Mouse (Mus musculus) embryonic facial prominence, embryonic 11.5 days (tissue): ENCODE results near the gene Bex4. TPM values are rescaled to one million over a fixed set of nuclear protein-coding genes. Genes with fewer than 3 reads are reported as not detected.
"Not testable (repeated sequence)": the region's sequence is repeated elsewhere in the genome, so short reads cannot be mapped to it uniquely, and the experiment has no call there.

Source experiments
- ATAC-seq: fragments of 200-750 bp; cut with Nextera tagmentation; replicated peaks from 2 replicates; pipeline ENCODE4 v1.8.0; 2017; ENCODE audit warnings: low read depth; ENCODE audit not compliant: insufficient number of reproducible peaks, low FRiP score, low TSS enrichment
- DNase-seq: peaks from one replicate; pipeline ENCODE4 v3.0.0-alpha.2; 2015; ENCODE audit warnings: low spot score
- H3K27ac ChIP-seq: fragments of 300-500 bp; sonication (generic); replicated peaks from 2 replicates; pipeline ENCODE4 v1.5.1; 2014; ENCODE audit warnings: mild to moderate bottlenecking, low read depth, low read length, control low read depth
- H3K27me3 ChIP-seq: fragments of 300-500 bp; sonication (generic); 2 replicates; pipeline ENCODE4 v1.6.1; 2014; ENCODE audit warnings: mild to moderate bottlenecking, low read length, moderate library complexity, mixed read lengths; ENCODE audit not compliant: control insufficient read depth, insufficient read depth
- H3K36me3 ChIP-seq: fragments of 300-500 bp; sonication (generic); replicated peaks from 2 replicates; pipeline ENCODE4 v1.6.1; 2014; ENCODE audit warnings: low read depth, mild to moderate bottlenecking, low read length, moderate library complexity, mixed read lengths; ENCODE audit not compliant: control insufficient read depth, insufficient read depth
- H3K4me1 ChIP-seq: fragments of 300-500 bp; sonication (generic); 2 replicates; pipeline ENCODE4 v1.6.1; 2014; ENCODE audit warnings: low read length, mixed read lengths; ENCODE audit not compliant: control insufficient read depth, insufficient read depth
- H3K4me2 ChIP-seq: fragments of 300-500 bp; sonication (generic); 2 replicates; pipeline ENCODE4 v1.6.1; 2014; ENCODE audit warnings: low read depth, mild to moderate bottlenecking, control low read depth, low read length, moderate library complexity
- H3K4me3 ChIP-seq: fragments of 300-500 bp; sonication (generic); 2 replicates; pipeline ENCODE4 v1.5.1; 2014; ENCODE audit warnings: low read depth, low read length, control low read depth
- H3K9ac ChIP-seq: fragments of 300-500 bp; sonication (generic); replicated peaks from 2 replicates; pipeline ENCODE4 v1.6.1; 2014; ENCODE audit warnings: mild to moderate bottlenecking, control low read depth, low read length
- H3K9me3 ChIP-seq: fragments of 300-500 bp; sonication (generic); replicated peaks from 2 replicates; pipeline ENCODE4 v1.6.1; 2016; ENCODE audit warnings: mild to moderate bottlenecking, low read length, inconsistent platforms, mixed read lengths; ENCODE audit not compliant: control insufficient read depth
- WGBS: fragments of 180-500 bp; shearing (Covaris S2); extraction: QIAGEN DNeasy Blood & Tissue Kit; methylation state at CpG from one replicate; pipeline ENCODE4 v1.1.7; 2014; 5-methylcytosine and 5-hydroxymethylcytosine counted together
- polyA plus RNA-seq: library from polyadenylated mRNA; unstranded; fragments of >200 nt; fragmentation: Nextera tagmentation; extraction: Ambion mirVana; gene quantifications from 2 replicates; pipeline ENCODE4 v1.2.1, GENCODE M21; 2014

Bex4 gene
- polyA plus RNA-seq, 1 experiment from 2014 or later: 103 TPM

DNA sequence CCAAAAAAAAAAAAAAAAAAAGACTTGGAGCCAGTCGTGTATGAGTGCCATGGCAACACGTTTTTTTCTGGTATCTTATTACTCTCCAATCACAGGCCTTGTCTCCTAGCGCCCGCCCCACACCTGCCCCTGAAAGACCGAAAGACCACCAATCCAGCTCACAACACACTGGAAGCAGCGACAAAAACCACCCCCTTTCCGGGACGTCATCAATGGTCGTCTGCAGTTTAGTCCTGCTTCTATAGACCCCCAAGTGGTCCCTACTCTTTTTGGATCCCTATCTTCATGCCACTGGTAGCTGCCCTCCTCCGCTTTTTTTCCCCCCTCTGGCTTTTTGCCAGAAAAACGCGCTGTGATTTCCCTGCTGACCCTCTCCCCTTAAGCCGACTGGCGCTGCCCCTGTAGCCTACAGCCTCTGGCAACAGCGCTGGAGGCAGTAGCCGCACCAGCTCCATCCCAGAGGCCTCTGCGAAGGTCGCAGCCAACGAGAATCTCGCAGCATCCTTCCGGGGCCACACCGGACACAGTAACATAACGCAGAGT is 23.3 kb upstream of the Bex4 start:
- ATAC-seq: peak; percentile 98
- 20% methylated on average over 23 of the region's 23 CpGs for WGBS
- Histone ChIP-seq H3K9me3 (no peaks in the 10 kb centered on the region), H3K4me1 (no peaks in the 10 kb centered on the region), H3K4me2 (peak overlapping the region; percentile 45), H3K4me3 (peak overlapping the region; percentile 35), H3K27ac (peak overlapping the region; percentile 41; the same call in 1 of the 2 replicates), H3K27me3 (no peaks in the 10 kb centered on the region), H3K36me3 (no peaks in the 10 kb centered on the region), H3K9ac (peak overlapping the region; percentile 52)
- DNase-seq: peak; percentile 85

DNA sequence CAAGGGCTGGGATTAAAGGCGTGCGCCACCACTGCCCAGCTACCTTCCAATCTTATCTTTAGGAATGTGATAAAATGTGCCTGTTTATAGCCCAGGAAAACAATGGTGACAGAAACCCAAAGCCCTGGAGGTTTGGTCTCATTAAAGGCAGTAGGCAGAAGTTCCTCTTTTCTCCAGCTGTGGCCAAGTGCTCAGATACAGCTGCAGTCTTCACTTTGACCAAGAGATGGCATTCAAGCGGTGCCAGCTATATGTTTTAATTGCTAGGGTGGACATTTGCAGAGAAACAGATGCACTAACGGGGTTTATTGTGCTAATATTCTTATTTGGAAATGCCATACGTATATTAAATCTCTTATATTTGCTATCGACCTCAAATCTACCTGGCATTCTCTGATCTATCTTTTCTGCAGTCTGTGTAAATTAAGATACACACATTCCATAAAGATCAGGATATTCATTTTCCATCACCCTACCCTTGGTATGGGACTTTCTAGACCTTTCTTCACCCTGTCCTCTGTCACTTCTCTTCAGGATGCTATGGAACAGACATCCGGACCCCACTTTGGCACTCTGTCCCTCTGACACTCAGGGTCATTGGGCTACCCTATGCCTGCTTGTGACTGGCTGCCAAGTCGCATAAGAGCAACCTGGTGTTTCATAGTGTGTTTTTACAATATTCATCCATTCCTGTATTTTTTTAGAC is 11.6 kb upstream of the Bex4 start:
- Histone ChIP-seq H3K4me2 (no peak overlapping the region), H3K27me3 (no peaks in the 10 kb centered on the region), H3K27ac (no peak overlapping the region), H3K4me1 (no peaks in the 10 kb centered on the region), H3K9ac (no peak overlapping the region), H3K4me3 (no peak overlapping the region), H3K36me3 (no peaks in the 10 kb centered on the region), H3K9me3 (no peaks in the 10 kb centered on the region)
- no peak for ATAC-seq
- peak; percentile 32 for DNase-seq
- WGBS: 58% methylated on average over 8 of the region's 8 CpGs

DNA sequence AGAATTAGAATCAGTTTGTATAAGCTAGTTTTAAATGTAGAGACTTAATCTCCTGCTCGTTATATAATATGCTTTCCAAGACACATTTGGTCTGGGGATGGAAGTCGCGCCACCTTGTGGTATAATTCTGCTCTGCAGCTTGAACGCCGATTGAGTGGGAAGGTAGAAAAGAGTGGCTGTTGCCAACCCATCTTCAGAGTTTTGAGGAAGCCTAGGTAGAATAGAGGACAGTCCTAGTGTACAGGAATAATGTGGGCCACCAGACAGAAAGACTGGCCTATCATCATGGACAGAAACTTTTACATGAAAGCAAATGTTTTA is 11.1 kb upstream of the Bex4 start:
- Histone ChIP-seq H3K4me3 (no peak overlapping the region), H3K27me3 (no peaks in the 10 kb centered on the region), H3K4me1 (no peaks in the 10 kb centered on the region), H3K27ac (no peak overlapping the region), H3K9ac (no peak overlapping the region), H3K9me3 (no peaks in the 10 kb centered on the region), H3K4me2 (no peak overlapping the region), H3K36me3 (no peaks in the 10 kb centered on the region)
- ATAC-seq: no peak
- DNase-seq: peak; percentile 54
- WGBS: 20% methylated on average over 5 of the region's 5 CpGs

DNA sequence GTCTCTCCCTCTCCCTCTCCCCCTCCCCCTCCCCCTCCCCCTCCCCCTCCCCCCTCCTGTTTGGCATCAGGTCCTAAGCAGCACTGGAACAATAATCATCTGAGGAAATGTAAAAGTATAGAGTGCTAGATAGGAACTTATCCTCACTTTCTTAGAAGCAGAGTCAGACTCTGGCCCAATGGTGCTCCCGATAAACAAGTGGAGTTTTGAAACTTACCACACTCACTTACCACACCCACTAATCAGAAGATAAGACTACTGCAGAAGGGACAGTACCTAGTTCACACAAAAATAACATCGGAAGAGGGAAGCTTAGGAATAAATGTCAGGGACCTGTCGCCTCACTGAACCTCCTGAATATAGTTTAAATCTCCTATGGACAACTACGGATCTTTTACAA is 3.2 kb upstream of the Bex4 start:
- WGBS: 87% methylated on average over 4 of the region's 4 CpGs
- Histone ChIP-seq H3K4me2 (no peak overlapping the region), H3K4me1 (no peaks in the 10 kb centered on the region), H3K36me3 (no peaks in the 10 kb centered on the region), H3K9ac (no peak overlapping the region), H3K4me3 (no peak overlapping the region), H3K9me3 (no peaks in the 10 kb centered on the region), H3K27me3 (no peaks in the 10 kb centered on the region), H3K27ac (no peak overlapping the region)
- DNase-seq: no peak
- no peak for ATAC-seq

DNA sequence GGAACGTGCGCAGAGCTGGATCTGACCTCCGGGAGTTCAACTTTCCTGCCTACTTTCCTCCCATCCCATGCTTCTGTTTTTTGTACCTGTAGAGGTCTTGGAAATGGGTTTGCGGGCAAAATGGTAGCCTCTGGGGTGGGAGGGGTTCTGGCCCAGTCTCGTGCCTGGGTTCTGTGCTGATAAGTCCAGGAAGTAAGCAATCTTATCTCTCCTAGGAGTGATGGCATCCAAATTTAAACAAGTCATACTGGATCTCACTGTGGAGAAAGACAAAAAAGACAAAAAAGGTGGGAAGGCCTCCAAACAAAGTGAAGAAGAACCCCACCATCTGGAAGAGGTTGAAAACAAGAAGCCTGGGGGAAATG is 826 bp downstream of the Bex4 start:
- H3K4me1 ChIP-seq, ATAC-seq, H3K9me3 ChIP-seq, H3K27ac ChIP-seq, H3K36me3 ChIP-seq, H3K27me3 ChIP-seq, DNase-seq, H3K9ac ChIP-seq: not testable (repeated sequence)
- Histone ChIP-seq H3K4me3 (peak overlapping the region; percentile 35), H3K4me2 (peak overlapping the region; percentile 33)
- WGBS: 20% methylated on average over 5 of the region's 5 CpGs

DNA sequence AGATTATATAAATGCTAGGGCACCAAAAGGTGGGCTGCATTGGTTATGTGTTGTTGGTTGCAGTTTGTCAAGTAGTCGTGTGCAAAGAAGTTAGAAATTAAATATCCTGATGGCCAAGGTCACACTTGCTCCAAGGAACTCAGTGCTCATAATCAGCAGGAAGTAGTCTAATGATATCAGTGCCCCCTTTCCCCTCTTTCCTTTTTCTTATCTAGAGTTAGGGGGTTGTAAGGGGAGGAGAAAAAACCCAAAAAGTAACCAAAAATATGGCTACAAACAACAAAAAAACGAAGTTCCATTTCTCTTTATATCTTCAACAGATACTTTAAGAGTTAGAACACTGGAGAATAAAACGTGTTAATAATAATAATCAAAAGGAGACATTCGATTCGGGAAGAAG is 2.6 kb downstream of the Bex4 start:
- Histone ChIP-seq H3K9me3 (no peaks in the 10 kb centered on the region), H3K27ac (no peak overlapping the region), H3K9ac (no peak overlapping the region), H3K27me3 (no peaks in the 10 kb centered on the region), H3K4me1 (no peaks in the 10 kb centered on the region), H3K4me2 (no peak overlapping the region), H3K36me3 (no peaks in the 10 kb centered on the region), H3K4me3 (no peak overlapping the region)
- ATAC-seq: no peak
- WGBS: 79% methylated on average over 5 of the region's 5 CpGs
- DNase-seq: no peak

DNA sequence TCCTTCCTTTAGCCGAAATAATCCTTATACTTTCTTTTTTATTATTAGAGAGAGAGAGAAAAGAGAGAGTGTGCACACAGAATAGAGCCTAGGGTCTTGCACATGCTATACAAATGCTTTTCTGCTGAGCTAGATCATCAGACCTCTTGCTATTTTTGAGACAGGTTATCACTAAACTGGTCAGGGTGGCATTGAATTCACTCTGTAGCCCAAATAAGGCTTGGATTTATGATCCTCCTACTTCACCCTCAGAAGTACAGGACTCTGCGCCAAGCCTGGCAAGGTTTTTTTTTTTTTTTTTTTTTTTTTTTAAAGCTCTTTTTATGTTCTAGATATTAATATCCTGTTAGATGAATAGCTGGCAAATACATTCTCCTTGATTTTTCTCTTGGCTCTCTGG is 4.9 kb downstream of the Bex4 start:
- no peak overlapping the region for H3K4me2 ChIP-seq
- H3K4me3 ChIP-seq: no peak overlapping the region
- DNase-seq (no peak), ATAC-seq (no peak)
- H3K27me3 ChIP-seq: no peaks in the 10 kb centered on the region
- 90% methylated on average over 2 of the region's 2 CpGs for WGBS
- H3K36me3 ChIP-seq: no peaks in the 10 kb centered on the region
- no peak overlapping the region for H3K27ac ChIP-seq
- H3K4me1 ChIP-seq: no peaks in the 10 kb centered on the region
- no peak overlapping the region for H3K9ac ChIP-seq
- no peaks in the 10 kb centered on the region for H3K9me3 ChIP-seq

DNA sequence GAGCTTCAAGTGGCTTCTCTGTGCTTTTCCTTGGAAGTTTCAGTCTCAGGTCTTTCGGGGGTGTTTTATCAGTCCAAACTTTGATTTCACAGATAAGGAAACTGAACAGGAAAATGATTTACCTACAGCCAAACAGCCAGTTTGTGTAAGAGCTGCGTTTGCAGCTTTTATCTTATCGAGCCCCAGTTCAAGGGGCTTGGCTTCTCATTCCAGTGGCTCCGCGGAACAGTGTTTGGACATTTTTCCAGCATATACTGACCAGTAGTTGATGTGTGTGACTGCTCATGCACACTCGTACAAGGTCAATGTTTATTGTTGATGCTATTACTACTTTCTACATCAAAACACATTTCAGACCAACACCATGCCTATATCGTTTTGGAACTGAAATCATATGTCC is 5.4 kb downstream of the Bex4 start:
- Histone ChIP-seq H3K4me1 (no peaks in the 10 kb centered on the region), H3K4me3 (no peak overlapping the region), H3K27ac (no peak overlapping the region), H3K9me3 (no peaks in the 10 kb centered on the region), H3K36me3 (no peaks in the 10 kb centered on the region), H3K4me2 (no peak overlapping the region), H3K27me3 (no peaks in the 10 kb centered on the region), H3K9ac (no peak overlapping the region)
- WGBS: 71% methylated on average over 7 of the region's 7 CpGs
- ATAC-seq: no peak
- DNase-seq: no peak
